Mouse (Mus musculus) lung, embryonic 15.5 days (tissue): ENCODE results near the gene Tecr. TPM values are rescaled to one million over a fixed set of nuclear protein-coding genes. Genes with fewer than 3 reads are reported as not detected.

Source experiments
- ATAC-seq: fragments of 200-750 bp; cut with Nextera tagmentation; 2 replicates; pipeline ENCODE4 v1.8.0; 2017; ENCODE audit warnings: moderate number of reproducible peaks, borderline replicate concordance; ENCODE audit not compliant: low FRiP score, low TSS enrichment; ENCODE audit errors: extremely low read depth
- H3K27ac ChIP-seq: fragments of 300-500 bp; sonication (generic); 2 replicates; pipeline ENCODE4 v1.5.1; 2015; ENCODE audit warnings: moderate library complexity, mild to moderate bottlenecking, inconsistent platforms
- H3K27me3 ChIP-seq: fragments of 300-500 bp; sonication (generic); 2 replicates; pipeline ENCODE4 v1.6.1; 2015; ENCODE audit warnings: inconsistent platforms
- H3K36me3 ChIP-seq: fragments of 300-500 bp; sonication (generic); 2 replicates; pipeline ENCODE4 v1.6.1; 2015; ENCODE audit warnings: inconsistent platforms
- H3K4me1 ChIP-seq: fragments of 300-500 bp; sonication (generic); 2 replicates; pipeline ENCODE4 v1.6.1; 2015; ENCODE audit warnings: inconsistent platforms
- H3K4me2 ChIP-seq: fragments of 300-500 bp; sonication (generic); 2 replicates; pipeline ENCODE4 v1.6.1; 2015; ENCODE audit warnings: inconsistent platforms, mild to moderate bottlenecking, moderate library complexity
- H3K4me3 ChIP-seq: fragments of 300-500 bp; sonication (generic); 2 replicates; pipeline ENCODE4 v1.5.1; 2015; ENCODE audit warnings: mild to moderate bottlenecking, inconsistent platforms
- H3K9ac ChIP-seq: fragments of 300-500 bp; sonication (generic); 2 replicates; pipeline ENCODE4 v1.6.1; 2015; ENCODE audit warnings: inconsistent platforms
- H3K9me3 ChIP-seq: fragments of 300-500 bp; sonication (generic); 2 replicates; pipeline ENCODE4 v1.6.1; 2016; ENCODE audit warnings: inconsistent platforms
- WGBS: fragments of 180-500 bp; shearing (Covaris S2); methylation state at CpG from one replicate; pipeline ENCODE4 v1.1.7; 2015; 5-methylcytosine and 5-hydroxymethylcytosine counted together
- polyA plus RNA-seq: library from polyadenylated mRNA; unstranded; fragments of >200 nt; fragmentation: Nextera tagmentation; extraction: Ambion mirVana; gene quantifications from 2 replicates; pipeline ENCODE4 v1.2.1, GENCODE M21; 2015

The Tecr gene
- polyA plus RNA-seq, 1 experiment from 2014 or later, result 533 TPM

GRCm38 (mm10) chr8:83570272-83571000, 37.3 kb downstream of the Tecr start:
- Histone ChIP-seq H3K9me3 (no peaks in the 10 kb centered on the region), H3K4me3 (no peak overlapping the region), H3K27me3 (no peaks in the 10 kb centered on the region), H3K36me3 (peaks cover 34% of the 10 kb centered on the region), H3K9ac (no peak overlapping the region), H3K27ac (no peak overlapping the region), H3K4me1 (peaks cover 22% of the 10 kb centered on the region), H3K4me2 (no peak overlapping the region)
- WGBS, result 79% methylated on average over 15 of the region's 15 CpGs
- ATAC-seq, result no peak

DNA sequence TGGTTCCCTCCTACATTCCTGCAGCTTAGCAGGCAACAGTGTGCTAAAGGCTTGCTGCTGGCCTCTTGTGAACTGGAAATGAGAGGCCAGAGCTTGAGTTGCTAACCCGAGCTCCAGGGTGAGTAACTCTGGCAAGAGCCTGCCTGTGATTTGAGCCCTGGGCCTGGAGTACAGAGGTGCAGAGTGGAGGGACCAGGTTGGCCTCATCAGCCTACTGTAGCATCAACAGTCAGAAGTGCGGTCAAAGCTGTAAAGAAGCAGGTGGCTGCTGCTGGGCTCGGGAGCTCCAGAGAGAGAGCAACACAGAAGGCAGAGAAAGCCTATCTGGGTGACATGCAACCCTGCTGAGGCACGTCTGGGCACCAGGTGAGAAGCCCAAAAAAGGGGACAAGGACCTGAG, 38.6 kb downstream of the Tecr start:
- Histone ChIP-seq H3K27ac (no peak overlapping the region), H3K27me3 (no peaks in the 10 kb centered on the region), H3K36me3 (peaks cover 34% of the 10 kb centered on the region), H3K4me1 (peaks cover 12% of the 10 kb centered on the region), H3K4me3 (no peak overlapping the region), H3K4me2 (no peak overlapping the region), H3K9me3 (no peaks in the 10 kb centered on the region), H3K9ac (no peak overlapping the region)
- WGBS, result 68% methylated on average over 4 of the region's 4 CpGs
- ATAC-seq, result no peak

- 68% methylated on average over 5 of the region's 5 CpGs for WGBS
- Histone ChIP-seq H3K9me3 (no peaks in the 10 kb centered on the region), H3K36me3 (peaks cover 34% of the 10 kb centered on the region), H3K27me3 (no peaks in the 10 kb centered on the region), H3K9ac (no peak overlapping the region), H3K4me1 (peaks cover 10% of the 10 kb centered on the region), H3K4me3 (no peak overlapping the region), H3K4me2 (no peak overlapping the region), H3K27ac (no peak overlapping the region)
- ATAC-seq, result no peak
Measured at GRCm38 (mm10) chr8:83568755-83569154, 39.0 kb downstream of the Tecr start.

GRCm38 (mm10) chr8:83568128-83568527, 39.6 kb downstream of the Tecr start:
- peaks cover 32% of the 10 kb centered on the region for H3K36me3 ChIP-seq
- ATAC-seq, result no peak
- H3K27me3 ChIP-seq, result no peaks in the 10 kb centered on the region
- peak overlapping the region; percentile 65; the same call in 1 of the 2 replicates for H3K4me2 ChIP-seq
- peak overlapping the region; percentile 91; the same call in 1 of the 2 replicates for H3K4me3 ChIP-seq
- peaks cover 10% of the 10 kb centered on the region for H3K4me1 ChIP-seq
- no peaks in the 10 kb centered on the region for H3K9me3 ChIP-seq
- H3K27ac ChIP-seq, result no peak overlapping the region
- WGBS, result 49% methylated on average over 5 of the region's 5 CpGs
- no peak overlapping the region for H3K9ac ChIP-seq

DNA sequence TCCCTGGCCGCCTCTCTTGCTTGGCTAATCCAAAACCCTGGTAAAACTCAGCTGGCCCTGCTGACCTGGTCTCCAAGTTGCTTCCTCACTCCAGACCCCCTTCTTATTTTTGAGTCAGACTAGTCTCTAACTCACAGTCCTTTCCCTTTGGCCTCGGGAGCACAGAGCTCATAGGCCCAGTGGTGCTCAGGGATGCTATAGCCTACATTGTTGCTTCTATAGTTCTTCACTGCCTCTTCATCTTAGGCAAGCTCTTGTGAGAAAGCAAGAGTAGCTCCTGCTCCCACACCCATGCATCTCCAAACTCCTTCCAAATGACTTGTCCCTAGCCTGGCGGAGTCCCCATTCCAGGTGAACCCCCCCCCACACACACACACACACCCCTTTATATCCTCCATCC, 40.1 kb downstream of the Tecr start:
- H3K4me2 ChIP-seq, result peak overlapping the region; percentile 65
- no peaks in the 10 kb centered on the region for H3K27me3 ChIP-seq
- H3K9ac ChIP-seq, result peak overlapping the region; percentile 73; the same call in 1 of the 2 replicates
- H3K4me1 ChIP-seq, result peaks cover 10% of the 10 kb centered on the region
- 53% methylated on average over 3 of the region's 3 CpGs for WGBS
- no peak overlapping the region for H3K27ac ChIP-seq
- no peaks in the 10 kb centered on the region for H3K9me3 ChIP-seq
- H3K4me3 ChIP-seq, result peak overlapping the region; percentile 91
- peaks cover 29% of the 10 kb centered on the region for H3K36me3 ChIP-seq
- no peak for ATAC-seq

DNA sequence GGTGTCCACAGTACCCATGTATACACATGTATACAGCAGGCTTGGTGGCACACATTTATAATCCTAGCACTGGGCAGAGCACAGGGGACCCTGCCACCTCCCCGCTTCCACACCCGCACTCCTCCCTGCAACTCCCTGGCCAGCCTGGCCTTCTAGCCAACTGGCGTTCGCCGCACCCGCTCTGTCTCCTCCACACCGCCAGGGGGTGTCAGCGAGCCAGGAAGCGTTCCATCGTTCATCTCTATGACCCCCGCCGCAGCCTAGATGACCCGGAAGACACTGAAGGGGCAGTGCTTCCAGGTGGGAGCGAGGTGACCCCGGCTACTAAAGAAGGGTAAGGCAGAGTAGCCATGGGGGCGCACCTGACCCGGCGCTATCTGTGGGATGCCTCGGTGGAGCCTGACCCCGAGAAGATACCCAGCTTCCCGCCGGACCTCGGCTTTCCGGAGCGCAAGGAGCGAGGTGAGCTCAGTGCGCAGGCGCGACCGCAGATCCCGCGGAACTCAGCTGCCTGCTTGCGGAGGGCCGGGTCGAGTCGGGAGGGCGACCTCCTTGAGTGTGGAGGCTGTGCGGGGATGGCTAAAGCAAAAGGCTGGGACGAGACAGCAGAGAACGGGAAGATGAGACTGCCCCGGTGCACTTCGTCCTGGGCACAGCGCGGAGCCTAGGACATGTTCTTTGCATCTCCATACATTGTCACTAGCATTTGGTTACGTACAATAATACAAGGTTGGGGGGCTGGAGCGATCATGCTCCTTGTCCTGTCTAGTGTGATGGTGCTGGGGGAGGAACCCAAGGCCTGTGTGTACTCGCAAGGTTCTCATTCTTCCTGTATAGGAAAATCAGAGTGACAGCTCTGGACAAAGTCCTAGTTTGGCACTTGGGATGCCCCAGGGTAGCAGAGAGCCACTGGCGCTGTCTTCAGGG, 41.0 kb downstream of the Tecr start, which contains the start of gene Ndufb7:
TSS of gene Ndufb7 (plus strand) at position 203 of the 927 bp plus-strand sequence.
- WGBS, result under 1% methylated on average over 48 of the region's 48 CpGs
- ATAC-seq, result peak; percentile 84
- peak within 1 kb of the TSS; percentile 75 for H3K27ac ChIP-seq

DNA sequence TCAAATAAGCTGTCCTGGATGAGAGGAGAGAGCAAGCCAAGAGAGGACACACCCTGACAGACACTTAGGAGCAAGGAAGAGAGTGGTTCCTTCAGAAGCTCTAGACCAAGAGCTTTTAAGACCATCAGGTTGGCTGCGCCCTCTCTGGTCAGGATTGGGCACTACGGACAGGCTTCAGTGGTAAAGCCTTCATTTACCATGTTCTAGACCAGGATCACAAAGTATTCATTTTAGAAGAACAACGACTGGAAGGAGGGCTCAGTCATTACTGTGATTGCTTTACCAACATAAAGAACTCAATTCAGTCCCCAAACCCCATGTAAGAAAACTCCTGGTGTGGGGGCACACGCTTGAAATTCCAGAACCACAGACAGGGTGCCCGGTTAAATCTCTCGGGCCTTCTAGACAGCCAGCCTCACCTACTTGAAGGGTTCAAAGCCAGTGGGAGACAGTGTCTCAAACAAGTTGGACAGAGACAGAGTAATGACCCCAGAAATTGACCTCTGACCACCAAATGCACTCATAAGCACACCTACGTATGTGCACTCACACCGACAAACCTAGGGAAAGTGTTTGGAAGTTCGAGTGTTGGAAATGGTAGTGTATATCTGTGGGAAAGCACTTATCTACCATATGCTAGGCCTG, 41.9 kb downstream of the Tecr start:
- 74% methylated on average over 9 of the region's 9 CpGs for WGBS
- no peaks in the 10 kb centered on the region for H3K9me3 ChIP-seq
- no peaks in the 10 kb centered on the region for H3K27me3 ChIP-seq
- peak overlapping the region; percentile 91; the same call in 1 of the 2 replicates for H3K4me3 ChIP-seq
- 0 out of 2 replicates have a peak, but pooled peaks have one; percentile 3 for ATAC-seq
- H3K4me1 ChIP-seq, result peaks cover 10% of the 10 kb centered on the region
- H3K36me3 ChIP-seq, result peaks cover 12% of the 10 kb centered on the region; the same call in 1 of the 2 replicates
- H3K27ac ChIP-seq, result no peak overlapping the region
- H3K9ac ChIP-seq, result no peak overlapping the region
- peak overlapping the region; percentile 65 for H3K4me2 ChIP-seq

More for the DNA sequence above, 41.0 kb downstream of the Tecr start, which contains the start of gene Ndufb7:
- peaks cover 10% of the 10 kb centered on the region for H3K4me1 ChIP-seq
- H3K4me2 ChIP-seq, result peak within 1 kb of the TSS; percentile 65
- peak within 1 kb of the TSS; percentile 91 for H3K4me3 ChIP-seq
- H3K27me3 ChIP-seq, result no peaks in the 10 kb centered on the region
- H3K9me3 ChIP-seq, result no peaks in the 10 kb centered on the region
- H3K9ac ChIP-seq, result peak within 1 kb of the TSS; percentile 73
- H3K36me3 ChIP-seq, result peaks cover 19% of the 10 kb centered on the region

- Histone ChIP-seq H3K4me2 (no peak overlapping the region), H3K9ac (no peak overlapping the region), H3K27me3 (no peaks in the 10 kb centered on the region), H3K4me3 (no peak overlapping the region), H3K36me3 (no peaks in the 10 kb centered on the region), H3K4me1 (peaks cover 10% of the 10 kb centered on the region), H3K9me3 (no peaks in the 10 kb centered on the region), H3K27ac (no peak overlapping the region)
- WGBS, result 76% methylated on average over 4 of the region's 4 CpGs
- no peak for ATAC-seq
Measured at GRCm38 (mm10) chr8:83563246-83563645, 44.5 kb downstream of the Tecr start.

DNA sequence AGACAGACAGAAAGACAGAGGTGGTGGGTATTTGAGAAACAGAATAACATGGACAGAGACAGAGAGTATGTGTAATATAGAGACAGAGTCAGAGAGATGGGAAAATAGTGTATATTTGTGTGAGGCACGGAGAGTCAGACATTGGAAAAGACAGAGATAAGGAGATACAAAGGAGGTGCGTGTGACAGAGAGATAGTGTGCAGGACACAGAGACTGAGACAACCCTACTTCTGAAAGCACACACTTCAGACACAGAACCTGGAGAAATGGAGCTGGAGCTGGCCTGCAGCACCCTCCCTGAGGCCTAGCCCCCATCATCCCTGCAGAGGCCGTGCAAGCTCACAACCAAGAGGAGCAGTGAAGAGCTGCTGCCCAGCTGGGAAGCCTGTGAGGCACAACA, 45.1 kb downstream of the Tecr start:
- Histone ChIP-seq H3K9ac (no peak overlapping the region), H3K4me1 (peaks cover 4% of the 10 kb centered on the region), H3K36me3 (no peaks in the 10 kb centered on the region), H3K4me3 (no peak overlapping the region), H3K27me3 (no peaks in the 10 kb centered on the region), H3K4me2 (no peak overlapping the region), H3K9me3 (no peaks in the 10 kb centered on the region), H3K27ac (no peak overlapping the region)
- ATAC-seq, result no peak
- 59% methylated on average over 3 of the region's 3 CpGs for WGBS

DNA sequence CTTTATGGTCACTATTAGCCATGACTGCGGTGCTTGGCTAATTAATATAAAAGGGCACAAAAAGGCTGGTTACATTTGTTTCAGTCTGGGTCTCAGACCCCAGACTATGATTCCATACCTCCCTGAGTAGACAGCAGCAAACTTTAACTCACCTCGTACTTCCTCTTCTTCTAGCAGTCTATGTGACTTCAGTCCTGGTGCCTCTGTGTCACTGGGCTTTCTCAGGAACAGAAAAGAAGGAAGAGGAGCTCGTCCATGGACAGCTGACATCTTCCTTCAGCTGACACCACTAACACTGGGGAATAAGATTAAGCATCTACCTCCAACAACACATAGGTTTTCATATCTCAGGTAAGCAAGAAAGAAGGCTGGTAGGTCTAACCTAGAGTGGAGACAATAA, 72.0 kb downstream of the Tecr start, which contains the start of gene Olfr370:
TSS of gene Olfr370 (plus strand) at position 45 of the 400 bp plus-strand sequence.
- no peak within 1 kb of the TSS for H3K9ac ChIP-seq
- H3K4me1 ChIP-seq, result no peaks in the 10 kb centered on the region
- 72% methylated on average over 3 of the region's 3 CpGs for WGBS
- H3K9me3 ChIP-seq, result no peaks in the 10 kb centered on the region
- no peaks in the 10 kb centered on the region for H3K36me3 ChIP-seq
- ATAC-seq, result no peak
- H3K4me2 ChIP-seq, result no peak within 1 kb of the TSS
- no peaks in the 10 kb centered on the region for H3K27me3 ChIP-seq
- no peak within 1 kb of the TSS for H3K4me3 ChIP-seq
- no peak within 1 kb of the TSS for H3K27ac ChIP-seq

- no peak for ATAC-seq
- Histone ChIP-seq H3K4me2 (no peak overlapping the region), H3K27me3 (no peaks in the 10 kb centered on the region), H3K9ac (no peak overlapping the region), H3K36me3 (no peaks in the 10 kb centered on the region), H3K4me1 (no peaks in the 10 kb centered on the region), H3K4me3 (no peak overlapping the region), H3K27ac (no peak overlapping the region), H3K9me3 (no peaks in the 10 kb centered on the region)
- WGBS, result 70% methylated on average over 2 of the region's 2 CpGs
Measured at GRCm38 (mm10) chr8:83534802-83535201, 73.0 kb downstream of the Tecr start.
